Mouse (Mus musculus): ENCODE data around the gene Ppp1r3f.

- TF ChIP-seq FLI1 (IDR thresholded peaks at IDR 0.05; ENCODE audit: low read length) (no peak), GATA1 (IDR thresholded peaks at IDR 0.05; ENCODE audit: borderline replicate concordance, low read length) (no peak)
These were observed 31.5 kb upstream of the Ppp1r3f start for GRCm38 (mm10) chrX:7605575-7605941.
